Mouse (Mus musculus) CD8-positive naive resting alpha-beta T cell, adult 57 days (primary cell): ENCODE data around the gene Kctd8. TPM values are rescaled to one million over a fixed set of nuclear protein-coding genes. Genes with fewer than 3 reads are reported as not detected.

Experiments
- total RNA-seq: library from RNA; stranded (reverse); gene quantifications from one replicate; pipeline ENCODE4 v1.2.4, GENCODE M21; 2023

Kctd8 gene
- total RNA-seq = not detected

GRCm38 (mm10) chr5:69340919-69341801 is at the start of gene Kctd8:
Gene Kctd8 (minus strand): TSS chr5:69341679.

Other genes with a start within 250 kb of the Kctd8 start
- not detected for gene Yipf7, start 201.0 kb upstream of the Kctd8 start, total RNA-seq
- gene Guf1, start 215.2 kb upstream of the Kctd8 start, total RNA-seq = 21.0 TPM